Mouse (Mus musculus) right cerebral cortex, adult 18-20 months (tissue): ENCODE measurements around the gene Ms4a6d.
"Not testable (repeated sequence)": the region's sequence is repeated elsewhere in the genome, so short reads cannot be mapped to it uniquely, and the experiment has no call there.

ENCODE experiments used
- DNase-seq: peaks from one replicate; pipeline ENCODE4 v3.0.0; 2022; ENCODE audit warnings: mixed read lengths

The Ms4a6d gene

DNA sequence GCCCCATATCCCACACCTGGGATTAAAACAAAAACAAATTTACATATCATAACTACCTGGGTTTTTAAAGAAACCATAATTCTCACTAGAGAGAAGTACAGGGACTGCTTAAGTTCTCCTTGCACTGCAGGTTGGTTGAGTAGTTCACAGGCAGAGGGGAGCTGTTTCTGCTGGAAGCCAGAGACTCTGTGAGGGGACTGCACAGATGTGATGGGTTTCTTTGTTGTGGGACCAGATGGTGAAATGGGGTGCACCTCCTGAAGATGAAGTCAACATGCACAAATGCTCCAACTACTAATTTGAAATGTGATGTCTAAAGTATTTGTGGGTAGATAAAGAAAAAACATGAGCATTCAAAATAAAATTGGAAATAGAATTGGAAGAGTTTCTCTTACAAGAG lies 56.7 kb downstream of the Ms4a6d start:
- no peak for DNase-seq

- not testable (repeated sequence) for DNase-seq
Observed at GRCm38 (mm10) chr19:11544383-11544782, 60.3 kb downstream of the Ms4a6d start.

DNA sequence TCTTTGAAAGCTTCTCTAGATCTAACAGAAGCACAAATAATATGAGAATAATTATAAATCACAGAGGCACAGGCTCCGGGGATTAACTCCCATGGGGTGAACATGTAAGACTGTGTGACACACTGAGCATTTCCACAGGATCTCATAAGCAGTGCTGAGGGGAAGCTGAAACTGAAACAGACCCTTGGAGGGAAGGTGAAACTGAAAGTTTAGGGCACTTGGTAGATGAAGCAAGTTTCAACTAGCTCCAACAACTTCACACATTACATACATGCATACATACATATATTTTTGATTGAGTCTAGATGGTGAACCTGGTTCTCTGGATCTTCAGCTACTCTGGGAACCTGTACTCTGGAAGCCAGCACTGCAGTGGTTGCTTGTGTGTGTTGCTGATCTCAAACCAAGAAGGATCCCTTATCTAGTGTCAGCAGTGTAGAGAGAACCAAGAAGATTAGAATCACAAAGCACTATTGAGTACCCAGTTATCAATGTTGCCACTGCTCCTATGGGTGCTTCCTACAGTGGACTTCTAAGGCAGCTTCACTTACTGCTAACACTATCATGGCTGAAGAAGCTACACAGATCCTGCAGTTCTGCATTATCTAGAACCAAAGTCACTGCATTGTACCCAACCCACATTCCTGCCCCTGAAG lies 64.4 kb downstream of the Ms4a6d start:
- not testable (repeated sequence) for DNase-seq

DNA sequence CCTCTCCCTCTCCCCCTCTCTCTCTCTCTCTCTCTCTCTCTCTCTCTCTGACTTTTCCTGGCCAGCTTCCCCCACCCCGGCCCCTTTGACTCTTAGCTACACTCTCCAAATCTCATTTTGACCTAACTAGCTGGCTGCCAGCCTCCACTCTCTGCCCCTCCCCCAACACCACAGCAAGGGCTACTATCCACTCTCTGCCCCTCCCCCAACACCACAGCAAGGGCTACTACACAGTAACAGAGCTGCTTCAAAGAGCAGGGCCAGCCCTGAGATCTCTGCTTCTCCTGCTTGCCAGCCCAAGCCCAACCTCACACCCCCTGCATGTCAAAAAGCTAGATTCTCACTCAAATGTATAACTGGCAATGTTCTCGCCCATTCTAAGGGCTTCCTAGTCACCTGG lies 67.3 kb downstream of the Ms4a6d start:
- DNase-seq, result no peak
